Mouse (Mus musculus) testis, adult 2 months (tissue): ENCODE data around the gene Clcf1.

Experiments used
- CTCF ChIP-seq: fragments of 200-500 bp; IDR thresholded peaks from 2 replicates; pipeline ENCODE4 v1.5.1; 2012; ENCODE audit warnings: low read depth, mild to moderate bottlenecking, inconsistent platforms, low read length, moderate library complexity; ENCODE audit not compliant: control insufficient read depth, insufficient read depth, insufficient replicate concordance
- POLR2A ChIP-seq: fragments of 200-500 bp; IDR thresholded peaks from 2 replicates; pipeline ENCODE4 v1.6.1; 2012; ENCODE audit warnings: low read depth, mild to moderate bottlenecking, inconsistent platforms, low read length, moderate library complexity; ENCODE audit not compliant: control insufficient read depth

GRCm38 (mm10) chr19:4190831-4191334 lies 23.2 kb upstream of the Clcf1 start, which contains the start of gene Tbc1d10c:
- TF ChIP-seq CTCF, result no peak
- TF ChIP-seq POLR2A, result no peak
